Mouse (Mus musculus) small intestine, adult 2 months (tissue): ENCODE data around the gene AU040320. TPM values are rescaled to one million over a fixed set of nuclear protein-coding genes. Genes with fewer than 3 reads are reported as not detected.

ENCODE experiments used
- H3K27ac ChIP-seq: fragments of 200-500 bp; 2 replicates; pipeline ENCODE4 v1.5.1; 2012; ENCODE audit warnings: low read depth, low read length, control low read depth, inconsistent platforms; ENCODE audit not compliant: insufficient read depth
- H3K27me3 ChIP-seq: fragments of 200-500 bp; 2 replicates; pipeline ENCODE4 v1.6.1; 2012; ENCODE audit warnings: mild to moderate bottlenecking, moderate library complexity, low read length, inconsistent platforms; ENCODE audit not compliant: control insufficient read depth, insufficient read depth
- H3K36me3 ChIP-seq: fragments of 200-500 bp; 2 replicates; pipeline ENCODE4 v1.6.1; 2012; ENCODE audit warnings: mild to moderate bottlenecking, low read length, control low read depth, inconsistent platforms; ENCODE audit not compliant: control insufficient read depth, insufficient read depth
- H3K4me1 ChIP-seq: fragments of 200-500 bp; 2 replicates; pipeline ENCODE4 v1.6.1; 2012; ENCODE audit warnings: low read length, inconsistent platforms, mixed read lengths; ENCODE audit not compliant: control insufficient read depth, insufficient read depth, insufficient read length
- H3K4me3 ChIP-seq: fragments of 200-500 bp; 2 replicates; pipeline ENCODE4 v1.5.1; 2012; ENCODE audit warnings: low read depth, mild to moderate bottlenecking, control low read depth, inconsistent platforms, low read length, moderate library complexity
- CTCF ChIP-seq: fragments of 200-500 bp; IDR thresholded peaks from 2 replicates; pipeline ENCODE4 v1.5.1; 2012; ENCODE audit warnings: low read depth, mild to moderate bottlenecking, control low read depth, inconsistent platforms, low read length, moderate library complexity, mixed read lengths; ENCODE audit not compliant: insufficient replicate concordance, insufficient read length; ENCODE audit errors: extremely low read depth
- POLR2A ChIP-seq: fragments of 200-500 bp; IDR thresholded peaks from 2 replicates; pipeline ENCODE4 v1.6.1; 2012; ENCODE audit warnings: low read depth, mild to moderate bottlenecking, control low read depth, inconsistent platforms, low read length, moderate library complexity
- WGBS: fragments of 180-500 bp; shearing (Covaris S2); methylation state at CpG from one replicate; pipeline ENCODE4 v1.1.7; 2018; 5-methylcytosine and 5-hydroxymethylcytosine counted together
- polyA plus RNA-seq: library from polyadenylated mRNA; depleted of rRNA; stranded (reverse); fragments of >200 nt; gene quantifications from 2 replicates; pipeline ENCODE4 v1.2.3, GENCODE M21; 2012; rRNA removed

Gene AU040320
- polyA plus RNA-seq, 1 experiment = 182 TPM

- Histone ChIP-seq H3K36me3 (peaks cover 6% of the 10 kb centered on the region), H3K4me1 (no peaks in the 10 kb centered on the region), H3K27ac (no peak overlapping the region), H3K27me3 (no peaks in the 10 kb centered on the region), H3K4me3 (no peak overlapping the region)
- TF ChIP-seq CTCF = no peak
- no peak for TF ChIP-seq POLR2A
- WGBS = 44% methylated on average over 7 of the region's 7 CpGs
Observed at GRCm38 (mm10) chr4:126872717-126873116, 119.4 kb downstream of the AU040320 start.

- Histone ChIP-seq H3K4me1 (peaks cover 10% of the 10 kb centered on the region; the same call in 1 of the 2 replicates), H3K4me3 (no peak overlapping the region), H3K27ac (peak overlapping the region; percentile 89), H3K36me3 (peaks cover 8% of the 10 kb centered on the region), H3K27me3 (no peaks in the 10 kb centered on the region)
- WGBS = 37% methylated on average over 5 of the region's 5 CpGs
- TF ChIP-seq CTCF = no peak
- no peak for TF ChIP-seq POLR2A
Observed at GRCm38 (mm10) chr4:126879560-126880275, 126.4 kb downstream of the AU040320 start.

- TF ChIP-seq CTCF (no peak), POLR2A (no peak)
- Histone ChIP-seq H3K27ac (no peak overlapping the region; the same call in 1 of the 2 replicates), H3K4me1 (peaks cover 10% of the 10 kb centered on the region; the same call in 1 of the 2 replicates), H3K4me3 (no peak overlapping the region), H3K27me3 (no peaks in the 10 kb centered on the region), H3K36me3 (peaks cover 8% of the 10 kb centered on the region)
- 82% methylated on average over 5 of the region's 5 CpGs for WGBS
Observed at GRCm38 (mm10) chr4:126883602-126884001, 130.3 kb downstream of the AU040320 start.

GRCm38 (mm10) chr4:126885953-126886352 lies 132.6 kb downstream of the AU040320 start:
- Histone ChIP-seq H3K4me1 (peaks cover 4% of the 10 kb centered on the region; the same call in 1 of the 2 replicates), H3K27ac (no peak overlapping the region), H3K4me3 (no peak overlapping the region), H3K36me3 (peaks cover 12% of the 10 kb centered on the region), H3K27me3 (no peaks in the 10 kb centered on the region)
- 67% methylated on average over 1 of the region's 1 CpGs for WGBS
- no peak for TF ChIP-seq CTCF
- no peak for TF ChIP-seq POLR2A

DNA sequence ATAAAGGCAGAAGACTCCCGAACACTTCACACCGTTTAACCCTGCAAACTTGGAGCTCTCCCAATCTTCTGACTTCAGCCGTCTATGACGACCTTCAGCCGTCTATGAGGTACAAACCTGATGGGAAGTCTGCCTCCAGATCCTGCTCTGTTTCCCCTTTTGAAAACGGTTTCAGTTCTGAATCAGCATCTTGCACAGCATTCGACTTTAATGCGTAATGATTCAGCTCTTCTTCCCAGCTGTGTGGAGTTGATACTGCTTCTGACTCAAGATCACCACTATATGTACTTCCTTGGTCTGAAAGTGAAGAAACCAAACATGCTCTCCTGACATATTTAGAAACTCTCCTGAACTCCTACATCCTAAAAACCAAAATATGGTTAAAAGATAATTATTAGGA lies 136.5 kb downstream of the AU040320 start:
- no peak overlapping the region for H3K4me3 ChIP-seq
- no peak overlapping the region for H3K27ac ChIP-seq

More for the DNA sequence above, 136.5 kb downstream of the AU040320 start:
- TF ChIP-seq CTCF = no peak
- TF ChIP-seq POLR2A = no peak
- H3K36me3 ChIP-seq = peaks cover 18% of the 10 kb centered on the region
- H3K27me3 ChIP-seq = no peaks in the 10 kb centered on the region
- WGBS = 92% methylated on average over 8 of the region's 8 CpGs
- H3K4me1 ChIP-seq = no peaks in the 10 kb centered on the region

Other genes with a start within 250 kb of the AU040320 start
- 0.22 and 0.63 TPM in 2 replicates for gene Ago4, start 220.1 kb upstream of the AU040320 start, polyA plus RNA-seq
- gene Clspn, start 196.6 kb upstream of the AU040320 start, polyA plus RNA-seq = 0.20 and 0.53 TPM in 2 replicates
- 3.2 and 4.3 TPM in 2 replicates for gene 5730409E04Rik, start 143.7 kb upstream of the AU040320 start, polyA plus RNA-seq
- 97.2 and 154 TPM in 2 replicates for gene Psmb2, start 75.9 kb upstream of the AU040320 start, polyA plus RNA-seq
- not detected in 2 replicates for gene Tfap2e, start 17.3 kb upstream of the AU040320 start, polyA plus RNA-seq
- 15.7 and 27.2 TPM in 2 replicates for gene Ncdn, start 106 bp upstream of the AU040320 start, polyA plus RNA-seq
- 0.19 and 0.74 TPM in 2 replicates for gene Zmym4, start 214.6 kb downstream of the AU040320 start, polyA plus RNA-seq